Mouse (Mus musculus) small intestine, adult 2 months (tissue): Measurements from ENCODE around the gene Rnase10.

ENCODE experiments used
- CTCF ChIP-seq: fragments of 200-500 bp; IDR thresholded peaks from 2 replicates; pipeline ENCODE4 v1.5.1; 2012; ENCODE audit warnings: low read depth, mild to moderate bottlenecking, control low read depth, inconsistent platforms, low read length, moderate library complexity, mixed read lengths; ENCODE audit not compliant: insufficient replicate concordance, insufficient read length; ENCODE audit errors: extremely low read depth
- POLR2A ChIP-seq: fragments of 200-500 bp; IDR thresholded peaks from 2 replicates; pipeline ENCODE4 v1.6.1; 2012; ENCODE audit warnings: low read depth, mild to moderate bottlenecking, control low read depth, inconsistent platforms, low read length, moderate library complexity

- TF ChIP-seq POLR2A (no peak), CTCF (no peak)
Observed at GRCm38 (mm10) chr14:51041769-51042168, 34.2 kb downstream of the Rnase10 start, which contains the start of gene Rnase9.
